Mouse (Mus musculus): ENCODE measurements around the gene Acp5. TPM values are rescaled to one million over a fixed set of nuclear protein-coding genes. Genes with fewer than 3 reads are reported as not detected.

Acp5 gene
- polyA plus RNA-seq, 1 experiment from 2014 or later, result 16.8 TPM

GRCm38 (mm10) chr9:22119543-22119942 lies 16.0 kb downstream of the Acp5 start:
- H3K9me3 ChIP-seq (ENCODE audit: control insufficient read depth, low read length), result no peaks in the 10 kb centered on the region
- H3K27ac ChIP-seq (ENCODE audit: low read depth, low read length), result no peak overlapping the region
- no peak overlapping the region for H3K9ac ChIP-seq (ENCODE audit: low read length)
- no peaks in the 10 kb centered on the region for H3K27me3 ChIP-seq (ENCODE audit: control insufficient read depth, insufficient read depth, low read length)
- ATAC-seq (ENCODE audit: insufficient read depth, low FRiP score, low TSS enrichment), result no peak
- no peak overlapping the region for H3K4me2 ChIP-seq (ENCODE audit: low read depth)
- H3K4me3 ChIP-seq (ENCODE audit: low read depth, low read length), result no peak overlapping the region
- H3K36me3 ChIP-seq (ENCODE audit: control insufficient read depth, insufficient read depth, low read length), result no peaks in the 10 kb centered on the region
- no peak for DNase-seq (ENCODE audit: low spot score)
- 95% methylated on average over 4 of the region's 4 CpGs for WGBS
- H3K4me1 ChIP-seq (ENCODE audit: control insufficient read depth, insufficient read depth, low read length), result peaks cover 4% of the 10 kb centered on the region

- Histone ChIP-seq H3K4me2 (ENCODE audit: low read depth) (peak overlapping the region; percentile 87), H3K4me3 (ENCODE audit: low read depth, low read length) (no peak overlapping the region), H3K27me3 (ENCODE audit: control insufficient read depth, insufficient read depth, low read length) (no peaks in the 10 kb centered on the region), H3K9me3 (ENCODE audit: control insufficient read depth, low read length) (no peaks in the 10 kb centered on the region), H3K36me3 (ENCODE audit: control insufficient read depth, insufficient read depth, low read length) (peaks cover 3% of the 10 kb centered on the region; the same call in 1 of the 2 replicates), H3K27ac (ENCODE audit: low read depth, low read length) (no peak overlapping the region), H3K4me1 (ENCODE audit: control insufficient read depth, insufficient read depth, low read length) (peaks cover 4% of the 10 kb centered on the region), H3K9ac (ENCODE audit: low read length) (no peak overlapping the region)
- 49% methylated on average over 10 of the region's 10 CpGs for WGBS
- no peak for ATAC-seq (ENCODE audit: insufficient read depth, low FRiP score, low TSS enrichment)
- DNase-seq (ENCODE audit: low spot score), result no peak
Observed at GRCm38 (mm10) chr9:22117754-22118456, 17.6 kb downstream of the Acp5 start.

GRCm38 (mm10) chr9:22116740-22117426 lies 18.6 kb downstream of the Acp5 start, which contains the start of gene Elof1:
TSS of gene Elof1 (minus strand) at chr9:22117172.
- Histone ChIP-seq H3K4me1 (ENCODE audit: control insufficient read depth, insufficient read depth, low read length) (peaks cover 4% of the 10 kb centered on the region), H3K27ac (ENCODE audit: low read depth, low read length) (0 out of 2 replicates have a peak within 1 kb of the TSS, but pooled peaks have one; percentile 34), H3K9me3 (ENCODE audit: control insufficient read depth, low read length) (no peaks in the 10 kb centered on the region), H3K9ac (ENCODE audit: low read length) (peak within 1 kb of the TSS; percentile 88), H3K36me3 (ENCODE audit: control insufficient read depth, insufficient read depth, low read length) (peaks cover 6% of the 10 kb centered on the region; the same call in 1 of the 2 replicates), H3K4me3 (ENCODE audit: low read depth, low read length) (peak within 1 kb of the TSS; percentile 86), H3K4me2 (ENCODE audit: low read depth) (peak within 1 kb of the TSS; percentile 87), H3K27me3 (ENCODE audit: control insufficient read depth, insufficient read depth, low read length) (no peaks in the 10 kb centered on the region)
- WGBS, result under 1% methylated on average over 52 of the region's 52 CpGs
- ATAC-seq (ENCODE audit: insufficient read depth, low FRiP score, low TSS enrichment), result peak; percentile 95
- peak; percentile 92 for DNase-seq (ENCODE audit: low spot score)

GRCm38 (mm10) chr9:22116086-22116485 lies 19.4 kb downstream of the Acp5 start:
- peak overlapping the region; percentile 88 for H3K9ac ChIP-seq (ENCODE audit: low read length)
- no peaks in the 10 kb centered on the region for H3K9me3 ChIP-seq (ENCODE audit: control insufficient read depth, low read length)
- ATAC-seq (ENCODE audit: insufficient read depth, low FRiP score, low TSS enrichment), result no peak
- peaks cover 4% of the 10 kb centered on the region for H3K4me1 ChIP-seq (ENCODE audit: control insufficient read depth, insufficient read depth, low read length)
- H3K27me3 ChIP-seq (ENCODE audit: control insufficient read depth, insufficient read depth, low read length), result no peaks in the 10 kb centered on the region
- peak overlapping the region; percentile 86 for H3K4me3 ChIP-seq (ENCODE audit: low read depth, low read length)
- peak overlapping the region; percentile 87 for H3K4me2 ChIP-seq (ENCODE audit: low read depth)
- WGBS, result 24% methylated on average over 15 of the region's 15 CpGs
- no peak for DNase-seq (ENCODE audit: low spot score)
- no peak overlapping the region for H3K27ac ChIP-seq (ENCODE audit: low read depth, low read length)
- peaks cover 10% of the 10 kb centered on the region for H3K36me3 ChIP-seq (ENCODE audit: control insufficient read depth, insufficient read depth, low read length)

GRCm38 (mm10) chr9:22115635-22116034 lies 19.9 kb downstream of the Acp5 start:
- peak overlapping the region; percentile 86; the same call in 1 of the 2 replicates for H3K4me3 ChIP-seq (ENCODE audit: low read depth, low read length)
- ATAC-seq (ENCODE audit: insufficient read depth, low FRiP score, low TSS enrichment) (no peak), DNase-seq (ENCODE audit: low spot score) (no peak)
- 90% methylated on average over 4 of the region's 4 CpGs for WGBS
- H3K9me3 ChIP-seq (ENCODE audit: control insufficient read depth, low read length), result no peaks in the 10 kb centered on the region
- H3K27ac ChIP-seq (ENCODE audit: low read depth, low read length), result no peak overlapping the region
- H3K36me3 ChIP-seq (ENCODE audit: control insufficient read depth, insufficient read depth, low read length), result peaks cover 12% of the 10 kb centered on the region
- H3K4me1 ChIP-seq (ENCODE audit: control insufficient read depth, insufficient read depth, low read length), result peaks cover 4% of the 10 kb centered on the region
- peak overlapping the region; percentile 87; the same call in 1 of the 2 replicates for H3K4me2 ChIP-seq (ENCODE audit: low read depth)
- H3K9ac ChIP-seq (ENCODE audit: low read length), result no peak overlapping the region; the same call in 1 of the 2 replicates
- no peaks in the 10 kb centered on the region for H3K27me3 ChIP-seq (ENCODE audit: control insufficient read depth, insufficient read depth, low read length)

- H3K36me3 ChIP-seq (ENCODE audit: control insufficient read depth, insufficient read depth, low read length), result peaks cover 12% of the 10 kb centered on the region
- DNase-seq (ENCODE audit: low spot score), result no peak
- no peak overlapping the region for H3K4me3 ChIP-seq (ENCODE audit: low read depth, low read length)
- no peak overlapping the region for H3K27ac ChIP-seq (ENCODE audit: low read depth, low read length)
- no peaks in the 10 kb centered on the region for H3K4me1 ChIP-seq (ENCODE audit: control insufficient read depth, insufficient read depth, low read length)
- no peak overlapping the region for H3K9ac ChIP-seq (ENCODE audit: low read length)
- no peaks in the 10 kb centered on the region for H3K9me3 ChIP-seq (ENCODE audit: control insufficient read depth, low read length)
- 85% methylated on average over 9 of the region's 9 CpGs for WGBS
- H3K27me3 ChIP-seq (ENCODE audit: control insufficient read depth, insufficient read depth, low read length), result no peaks in the 10 kb centered on the region
- no peak overlapping the region for H3K4me2 ChIP-seq (ENCODE audit: low read depth)
- no peak for ATAC-seq (ENCODE audit: insufficient read depth, low FRiP score, low TSS enrichment)
Observed at GRCm38 (mm10) chr9:22108194-22108593, 27.3 kb downstream of the Acp5 start.

GRCm38 (mm10) chr9:22099922-22100321 lies 35.6 kb downstream of the Acp5 start:
- H3K27ac ChIP-seq (ENCODE audit: low read depth, low read length), result no peak overlapping the region
- DNase-seq (ENCODE audit: low spot score) (no peak), ATAC-seq (ENCODE audit: insufficient read depth, low FRiP score, low TSS enrichment) (no peak)
- H3K4me2 ChIP-seq (ENCODE audit: low read depth), result no peak overlapping the region
- H3K9ac ChIP-seq (ENCODE audit: low read length), result no peak overlapping the region
- no peaks in the 10 kb centered on the region for H3K36me3 ChIP-seq (ENCODE audit: control insufficient read depth, insufficient read depth, low read length)
- no peaks in the 10 kb centered on the region for H3K4me1 ChIP-seq (ENCODE audit: control insufficient read depth, insufficient read depth, low read length)
- no peak overlapping the region for H3K4me3 ChIP-seq (ENCODE audit: low read depth, low read length)
- WGBS, result 5% methylated on average over 16 of the region's 18 CpGs
- peaks cover 26% of the 10 kb centered on the region for H3K27me3 ChIP-seq (ENCODE audit: control insufficient read depth, insufficient read depth, low read length)
- no peaks in the 10 kb centered on the region for H3K9me3 ChIP-seq (ENCODE audit: control insufficient read depth, low read length)

- no peak for ATAC-seq (ENCODE audit: insufficient read depth, low FRiP score, low TSS enrichment)
- no peak within 1 kb of the TSS for H3K4me2 ChIP-seq (ENCODE audit: low read depth)
- peaks cover 26% of the 10 kb centered on the region for H3K27me3 ChIP-seq (ENCODE audit: control insufficient read depth, insufficient read depth, low read length)
Observed at GRCm38 (mm10) chr9:22098993-22099696, 36.4 kb downstream of the Acp5 start, which contains the start of gene Cnn1. TSS of gene Cnn1 (plus strand) at chr9:22099216.

More at GRCm38 (mm10) chr9:22098993-22099696, 36.4 kb downstream of the Acp5 start, which contains the start of gene Cnn1:
- no peaks in the 10 kb centered on the region for H3K4me1 ChIP-seq (ENCODE audit: control insufficient read depth, insufficient read depth, low read length)
- H3K9me3 ChIP-seq (ENCODE audit: control insufficient read depth, low read length), result no peaks in the 10 kb centered on the region
- no peaks in the 10 kb centered on the region for H3K36me3 ChIP-seq (ENCODE audit: control insufficient read depth, insufficient read depth, low read length)
- no peak within 1 kb of the TSS for H3K4me3 ChIP-seq (ENCODE audit: low read depth, low read length)
- H3K9ac ChIP-seq (ENCODE audit: low read length), result no peak within 1 kb of the TSS
- H3K27ac ChIP-seq (ENCODE audit: low read depth, low read length), result no peak within 1 kb of the TSS
- DNase-seq (ENCODE audit: low spot score), result no peak
- 9% methylated on average over 14 of the region's 14 CpGs for WGBS

Measured in neural tube, embryonic 11.5 days (tissue).